Mouse (Mus musculus) neutrophil, adult 5-6 weeks (primary cell): ENCODE measurements around the gene Ndufv1. TPM values are rescaled to one million over a fixed set of nuclear protein-coding genes. Genes with fewer than 3 reads are reported as not detected.
"Not testable (repeated sequence)": the region's sequence is repeated elsewhere in the genome, so short reads cannot be mapped to it uniquely, and the experiment has no call there.

ENCODE experiments used
- ATAC-seq: fragments of 151-379, 151-347 bp; 2 replicates; pipeline ENCODE4 v1.8.0; 2017; ENCODE audit warnings: mild to moderate bottlenecking, moderate TSS enrichment; ENCODE audit not compliant: insufficient number of reproducible peaks, poor library complexity, low FRiP score, severe bottlenecking; ENCODE audit errors: extremely low read depth
- total RNA-seq: library from RNA; stranded (forward); fragments of 200-1000 nt; gene quantifications from 2 replicates; pipeline ENCODE4 v1.2.3, GENCODE M21; 2017

Ndufv1 gene
- total RNA-seq: 63.9 and 64.6 TPM in 2 replicates

- peak; percentile 98 for ATAC-seq
Observed at GRCm38 (mm10) chr19:4012432-4013022, at the start of gene Ndufv1. Gene Ndufv1, minus strand, starts transcription at chr19:4012806.

DNA sequence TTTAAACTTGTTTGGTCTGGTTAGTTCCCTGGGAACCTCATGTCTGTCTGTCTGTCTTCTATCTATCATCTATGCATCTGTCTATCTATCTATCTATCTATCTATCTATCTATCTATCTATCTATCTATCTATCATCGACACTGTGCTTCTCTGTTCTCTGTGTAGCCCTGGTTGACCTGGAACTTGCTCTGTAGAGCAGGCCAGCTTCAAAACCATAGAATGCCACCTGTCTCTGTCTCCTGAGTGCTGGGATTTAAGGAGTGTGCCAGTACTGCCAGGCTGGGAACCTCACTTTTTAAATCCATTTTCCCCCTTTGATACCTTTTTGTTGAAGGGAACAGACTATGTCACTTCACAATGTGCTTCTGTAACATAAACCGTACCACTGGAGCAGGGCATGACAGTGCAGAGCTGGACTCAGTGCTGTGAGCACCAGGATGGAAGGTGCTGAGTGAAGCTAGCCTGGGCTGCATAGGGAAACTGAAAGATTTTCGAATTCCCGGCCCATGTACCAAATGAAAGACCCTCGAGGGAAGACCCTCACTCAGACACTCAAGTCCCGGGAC lies 48.4 kb upstream of the Ndufv1 start:
- ATAC-seq: no peak

DNA sequence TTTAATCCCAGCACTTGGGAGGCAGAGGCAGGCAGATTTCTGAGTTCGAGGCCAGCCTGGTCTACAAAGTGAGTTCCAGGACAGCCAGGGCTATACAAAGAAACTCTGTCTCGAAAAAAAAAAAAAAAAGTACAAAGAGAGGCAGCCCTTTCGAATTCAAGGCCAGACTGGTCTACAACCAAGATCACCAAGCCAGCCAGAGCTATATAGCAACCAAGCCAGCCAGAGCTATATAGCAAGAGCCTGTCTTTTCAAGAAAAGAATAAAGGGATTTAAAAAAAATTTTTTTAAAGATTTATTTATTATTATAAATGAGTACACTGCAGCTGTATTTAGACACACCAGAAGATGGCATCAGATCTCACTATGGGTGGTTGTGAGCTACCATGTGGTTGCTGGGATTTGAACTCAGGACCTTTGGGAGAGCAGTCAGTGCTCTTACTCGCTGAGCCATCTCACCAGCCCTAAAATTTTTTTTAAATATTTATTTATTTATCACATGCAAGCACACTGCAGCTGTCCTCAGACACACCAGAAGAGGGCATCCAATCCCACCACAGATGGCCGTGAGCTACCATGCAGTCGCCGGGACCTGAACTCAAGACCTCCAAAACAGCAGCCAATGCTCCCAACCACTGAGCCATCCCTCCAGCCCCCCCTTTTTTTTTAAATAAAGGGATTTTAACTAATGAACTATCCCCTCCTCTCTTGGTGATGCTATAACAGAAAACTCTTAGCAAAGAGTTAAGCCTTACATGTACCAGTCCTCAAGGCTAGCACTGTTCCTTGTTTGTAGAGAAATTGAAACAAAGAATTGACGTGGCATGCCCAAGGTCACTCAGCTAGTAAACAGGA lies 47.7 kb upstream of the Ndufv1 start:
- not testable (repeated sequence) for ATAC-seq

GRCm38 (mm10) chr19:4059069-4059740 lies 46.6 kb upstream of the Ndufv1 start, which contains the start of gene Gstp3:
Gene Gstp3, minus strand, starts transcription at chr19:4059569.
- ATAC-seq: peak; percentile 37

GRCm38 (mm10) chr19:4058581-4058980 lies 46.0 kb upstream of the Ndufv1 start:
- no peak for ATAC-seq

- no peak for ATAC-seq
Observed at GRCm38 (mm10) chr19:4057962-4058361, 45.4 kb upstream of the Ndufv1 start.

GRCm38 (mm10) chr19:4057389-4057788 lies 44.8 kb upstream of the Ndufv1 start:
- ATAC-seq: no peak

GRCm38 (mm10) chr19:4056727-4057126 lies 44.1 kb upstream of the Ndufv1 start:
- no peak for ATAC-seq

DNA sequence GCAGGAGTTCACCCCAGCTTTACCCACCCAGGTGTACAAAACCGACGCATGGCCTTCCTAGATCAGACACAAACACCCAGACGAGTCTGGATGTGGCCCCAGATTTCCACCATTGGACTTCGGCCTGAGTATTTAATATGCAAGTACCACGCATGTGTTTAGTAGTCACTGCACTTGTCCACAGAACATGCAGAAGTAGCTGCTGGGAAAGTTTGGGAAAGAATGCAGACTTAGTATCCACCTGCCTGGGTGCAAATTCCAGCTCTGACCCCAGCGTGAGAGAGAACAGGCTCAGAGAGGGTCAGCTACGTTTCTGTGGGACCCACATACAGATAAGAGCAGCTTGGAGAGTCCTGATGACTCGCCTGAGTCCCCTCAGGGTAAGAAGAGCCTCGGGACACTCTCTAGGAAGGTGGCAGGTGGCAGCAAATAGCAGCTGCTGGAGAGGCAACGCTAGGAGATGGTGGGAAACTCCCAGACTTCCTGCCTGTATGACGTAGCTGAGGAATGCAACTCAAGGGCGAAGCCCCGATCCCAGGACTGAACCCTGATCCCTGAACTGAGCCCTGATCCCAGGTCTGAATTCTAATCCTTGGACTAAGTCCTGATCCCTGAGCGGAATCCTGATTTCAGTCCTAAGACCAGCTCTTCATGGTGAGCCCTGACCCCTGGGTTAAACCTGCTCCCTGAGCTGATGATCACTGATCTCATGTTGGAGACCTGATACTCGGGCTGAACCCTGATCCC lies 43.5 kb upstream of the Ndufv1 start:
- no peak for ATAC-seq

DNA sequence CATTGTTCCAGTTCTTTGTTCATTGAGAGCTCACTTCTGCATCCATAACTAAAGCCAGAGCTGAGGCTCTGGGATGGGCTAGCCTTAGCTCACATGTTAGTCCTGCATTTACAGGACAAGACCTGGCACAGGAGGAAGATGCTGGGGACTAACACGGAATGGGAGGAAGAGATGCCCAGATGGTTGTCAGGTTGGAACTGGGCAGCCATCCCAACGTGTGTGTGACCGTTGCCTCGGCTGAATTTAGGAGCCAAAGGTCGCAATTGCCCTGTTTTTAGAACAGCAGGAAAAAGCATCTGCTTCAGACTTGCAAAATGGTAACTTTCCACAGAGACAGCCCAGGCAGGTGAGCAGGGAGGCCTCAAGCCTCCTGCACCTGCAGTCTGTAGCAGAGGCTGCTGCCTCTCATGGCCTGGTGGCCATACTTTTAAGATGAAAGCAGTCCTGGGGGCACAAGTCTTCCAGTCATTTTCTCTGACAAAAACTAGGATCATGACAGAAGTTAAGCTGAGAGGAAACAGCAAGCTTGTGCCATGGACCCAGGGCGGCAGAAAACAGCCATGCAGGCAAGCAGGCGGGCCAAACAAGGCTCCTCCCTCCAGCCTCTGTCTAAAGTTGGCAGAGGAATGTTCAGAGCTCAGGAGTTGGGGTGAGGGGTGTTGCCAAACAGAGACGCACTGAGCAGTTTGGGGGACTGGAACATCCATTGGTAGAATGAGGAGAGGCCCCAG lies 42.8 kb upstream of the Ndufv1 start:
- ATAC-seq: no peak

- no peak for ATAC-seq
Observed at GRCm38 (mm10) chr19:4054613-4055012, 42.0 kb upstream of the Ndufv1 start.

DNA sequence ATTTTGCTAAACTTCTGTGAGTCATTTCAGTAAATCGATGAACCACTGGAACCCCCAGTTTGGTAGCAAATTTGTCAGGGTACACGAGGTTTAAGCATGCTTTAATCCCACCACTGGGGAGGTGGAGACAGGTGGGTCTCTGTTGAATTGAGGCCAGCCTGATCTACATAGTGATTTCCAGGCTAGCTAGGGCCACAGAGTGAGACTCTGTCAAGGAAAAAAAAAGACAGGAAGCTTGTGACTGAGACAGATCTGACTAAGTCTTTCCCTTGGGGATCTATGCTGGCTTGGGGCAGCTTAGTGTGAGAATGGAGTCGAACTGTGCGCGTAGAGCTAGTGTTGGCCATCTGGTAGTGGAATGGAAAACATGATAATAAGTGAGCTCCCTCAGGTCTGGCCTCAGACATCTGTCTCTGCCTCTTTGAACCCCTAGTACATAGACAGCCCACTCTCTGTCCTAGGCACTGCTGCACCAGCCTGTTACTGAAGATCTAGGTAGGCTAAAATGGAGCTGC lies 40.0 kb upstream of the Ndufv1 start:
- ATAC-seq: no peak

GRCm38 (mm10) chr19:4051741-4052515 lies 39.3 kb upstream of the Ndufv1 start:
- ATAC-seq: no peak

DNA sequence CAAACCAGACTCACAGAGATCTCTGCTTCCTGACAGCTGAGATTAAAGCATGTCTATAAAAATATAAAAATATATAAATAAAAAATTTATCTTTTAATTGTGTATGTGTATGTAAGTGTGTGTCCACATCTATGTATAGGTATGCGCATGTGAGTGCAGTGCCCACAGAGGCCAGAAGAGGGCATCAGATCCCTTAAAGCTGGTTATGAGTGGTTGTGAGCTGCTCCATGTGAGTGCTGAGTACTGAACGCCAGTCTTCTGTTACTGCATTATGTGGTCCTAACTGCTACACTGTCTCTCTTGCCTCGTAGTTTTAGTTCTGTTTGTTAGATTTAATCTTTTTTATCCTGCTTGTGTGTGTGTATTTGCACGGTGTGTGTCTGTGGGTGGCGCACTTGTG lies 38.4 kb upstream of the Ndufv1 start:
- no peak for ATAC-seq

DNA sequence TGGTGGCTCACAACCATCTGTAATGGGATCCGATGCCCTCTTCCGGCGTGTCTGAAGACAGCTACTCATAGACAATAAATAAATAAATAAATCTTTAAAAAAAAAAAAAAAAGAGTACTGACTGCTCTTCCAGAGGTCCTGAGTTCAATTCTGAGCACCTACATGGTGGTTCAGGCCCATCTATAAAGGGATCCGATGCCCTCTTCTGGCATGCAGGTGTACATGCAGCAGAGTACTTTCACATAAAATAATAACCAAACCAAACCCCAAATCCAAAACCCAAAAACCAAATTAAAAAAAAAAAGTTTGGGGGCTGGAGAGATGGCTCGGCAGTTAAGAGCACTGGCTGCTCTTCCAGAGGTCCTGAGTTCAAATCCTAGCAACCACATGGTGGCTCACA lies 36.5 kb upstream of the Ndufv1 start:
- ATAC-seq: not testable (repeated sequence)

DNA sequence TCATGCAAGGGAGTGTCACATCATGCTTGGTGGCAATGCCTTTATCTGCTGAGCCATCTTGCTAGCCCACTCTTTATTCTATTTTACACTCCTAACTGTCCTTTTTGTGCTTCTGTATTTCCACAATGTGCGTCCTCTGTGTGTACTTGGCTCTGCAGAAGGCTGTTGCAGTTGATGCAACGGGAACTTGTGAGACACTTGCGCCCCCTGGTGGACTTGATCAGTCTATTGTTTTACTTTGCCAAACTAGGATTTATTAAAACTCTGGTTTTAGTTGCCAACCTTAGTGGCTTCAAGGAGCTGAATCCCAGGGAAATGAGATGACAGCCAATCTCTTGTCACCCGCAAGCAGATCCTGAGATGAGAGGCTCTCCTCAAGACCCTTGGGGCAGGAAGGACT lies 35.3 kb upstream of the Ndufv1 start:
- ATAC-seq: peak; percentile 79

GRCm38 (mm10) chr19:4046866-4047254 lies 34.3 kb upstream of the Ndufv1 start:
- ATAC-seq: no peak
